Mouse (Mus musculus) skeletal muscle tissue, adult 2 months (tissue): Measurements from ENCODE around the gene Spcs1.

ENCODE experiments used
- DNase-seq: peaks from one replicate; pipeline ENCODE4 v3.0.0-alpha.2; 2012; ENCODE audit warnings: low read depth, low spot score

Spcs1 gene

GRCm38 (mm10) chr14:30949986-30950385 is 51.5 kb downstream of the Spcs1 start:
- DNase-seq, result no peak
